Comparison of ENCODE assay signal across 26 mouse cellular contexts in genomic region chr12:69249766-69250165, GRCm38 (mm10). TPM values are rescaled to one million over a fixed set of nuclear protein-coding genes. Genes with fewer than 3 reads are reported as not detected.
DNase-seq lines count a peak whose midpoint lies in the region; ATAC-seq and TF ChIP-seq lines count a peak whose summit lies in the region.
"Had no signal": no experiment of that assay in that cellular context is flagged by ENCODE, and none has a peak within 500 bp of the region (broad histone marks: within the 10 kb centered on the region; RNA-seq: fewer than 3 reads in every experiment).

No protein-coding gene starts in this region.

- 88% methylated on average over 4 of the region's 4 CpGs for WGBS in midbrain, embryonic 11.5 days
- WGBS in midbrain, postnatal 0 days = 86% methylated on average over 4 of the region's 4 CpGs

- no peaks in the 10 kb centered on the region for H3K4me1 ChIP-seq in midbrain, embryonic 11.5 days (ENCODE audit: control insufficient read depth, insufficient read depth, low read length)
- H3K4me1 ChIP-seq in midbrain, postnatal 0 days (ENCODE audit: insufficient read depth, low read length) = no peaks in the 10 kb centered on the region
- H3K4me1 ChIP-seq: embryonic facial prominence, embryonic 13.5 days; embryonic facial prominence, embryonic 15.5 days; forebrain, embryonic 12.5 days had no signal

- H3K36me3 ChIP-seq in midbrain, embryonic 11.5 days (ENCODE audit: control insufficient read depth, insufficient read depth, low read length) = no peaks in the 10 kb centered on the region
- no peaks in the 10 kb centered on the region for H3K36me3 ChIP-seq in midbrain, postnatal 0 days (ENCODE audit: insufficient read depth, low read length)
- H3K36me3 ChIP-seq: embryonic facial prominence, embryonic 13.5 days; embryonic facial prominence, embryonic 15.5 days; forebrain, embryonic 10.5 days; forebrain, embryonic 12.5 days; G1E had no signal

- no peak for TF ChIP-seq CTCF in midbrain, postnatal 0 days (IDR thresholded peaks at IDR 0.05)

- H3K4me2 ChIP-seq in midbrain, embryonic 11.5 days = no peak overlapping the region
- no peak overlapping the region for H3K4me2 ChIP-seq in midbrain, postnatal 0 days (ENCODE audit: low read depth, low read length, poor library complexity, severe bottlenecking)
- H3K4me2 ChIP-seq: embryonic facial prominence, embryonic 13.5 days; embryonic facial prominence, embryonic 15.5 days; forebrain, embryonic 12.5 days had no signal

- DNase-seq in midbrain, embryonic 11.5 days (ENCODE audit: low spot score, missing footprints) = peak; percentile 61
- DNase-seq in midbrain, postnatal 0 days (ENCODE audit: low spot score) = no peak
- peak; percentile 56 for DNase-seq in 416B (ENCODE audit: low read depth)
- no peak for DNase-seq in layer of hippocampus, adult 9-11 months
- DNase-seq in thymus, postnatal 4 days = no peak
- DNase-seq in left cerebral cortex, postnatal 10 days (ENCODE audit: extremely low spot score in 1 of 2, low spot score in 2 of 2) = no peak
- DNase-seq: adrenal gland, adult 8-10 months; adrenal gland, postnatal 14 days; adrenal gland, postnatal 36 days; cerebellum, adult 11-12 months; cerebellum, adult 2 months; cerebellum, adult 9-10 months; cerebellum, postnatal 10 days; cerebellum, postnatal 25 days; embryo, embryonic 11 days had no signal

- no peaks in the 10 kb centered on the region for H3K9me3 ChIP-seq in midbrain, embryonic 11.5 days (ENCODE audit: control insufficient read depth, low read length)
- H3K9me3 ChIP-seq in midbrain, postnatal 0 days (ENCODE audit: low read length) = no peaks in the 10 kb centered on the region
- H3K9me3 ChIP-seq: embryonic facial prominence, embryonic 13.5 days; embryonic facial prominence, embryonic 15.5 days; forebrain, embryonic 10.5 days; forebrain, embryonic 12.5 days; G1E had no signal

- H3K27ac ChIP-seq in midbrain, embryonic 11.5 days (ENCODE audit: low read depth, low read length) = no peak overlapping the region
- no peak overlapping the region for H3K27ac ChIP-seq in midbrain, postnatal 0 days (ENCODE audit: low read depth, low read length)
- H3K27ac ChIP-seq: embryonic facial prominence, embryonic 13.5 days; embryonic facial prominence, embryonic 15.5 days; forebrain, embryonic 10.5 days; forebrain, embryonic 12.5 days had no signal

- H3K4me3 ChIP-seq in midbrain, embryonic 11.5 days (ENCODE audit: low read depth, low read length) = no peak overlapping the region
- no peak overlapping the region for H3K4me3 ChIP-seq in midbrain, postnatal 0 days (ENCODE audit: low read depth, low read length)
- H3K4me3 ChIP-seq: embryonic facial prominence, embryonic 13.5 days; embryonic facial prominence, embryonic 15.5 days; erythroblast, embryonic 14.5 days; forebrain, embryonic 10.5 days; forebrain, embryonic 12.5 days had no signal

- no peak overlapping the region for H3K9ac ChIP-seq in midbrain, embryonic 11.5 days (ENCODE audit: low read length)
- H3K9ac ChIP-seq in midbrain, postnatal 0 days (replicated peaks; ENCODE audit: low read length, poor library complexity, severe bottlenecking) = no peak overlapping the region
- H3K9ac ChIP-seq: embryonic facial prominence, embryonic 13.5 days; embryonic facial prominence, embryonic 15.5 days; forebrain, embryonic 12.5 days had no signal

- no peaks in the 10 kb centered on the region for H3K27me3 ChIP-seq in midbrain, embryonic 11.5 days (ENCODE audit: control insufficient read depth, insufficient read depth, low read length)
- H3K27me3 ChIP-seq in midbrain, postnatal 0 days (ENCODE audit: insufficient read depth, low read length) = no peaks in the 10 kb centered on the region
- H3K27me3 ChIP-seq: embryonic facial prominence, embryonic 13.5 days; embryonic facial prominence, embryonic 15.5 days; forebrain, embryonic 12.5 days; Patski had no signal

- intact Hi-C loops in left cerebral cortex, postnatal 10 days (cut with DNase I) = no loop called here

- no peak for ATAC-seq in midbrain, embryonic 11.5 days (ENCODE audit: low FRiP score)
- no peak for ATAC-seq in midbrain, postnatal 0 days (ENCODE audit: low FRiP score)
- 0 out of 2 replicates have a peak, but pooled peaks have one; percentile 45 for ATAC-seq in common myeloid progenitor, adult 5-6 weeks (replicated peaks; ENCODE audit: low read depth, poor library complexity, severe bottlenecking)
- ATAC-seq: activated CD4-positive, CD25-positive, alpha-beta regulatory T cell, adult 4 months; forebrain, embryonic 14.5 days; forebrain, embryonic 16.5 days; Patski had no signal

RNA-seq across cellular contexts. Expression of gene Klhdc1, which starts 8.8 kb away (rescaled TPM):
- 2.9 and 3.3 TPM in 2 replicates for polyA plus RNA-seq in midbrain, embryonic 11.5 days (2014; fragmentation: Nextera tagmentation; extraction: Ambion mirVana)
- total RNA-seq in midbrain, postnatal 0 days (2014; rRNA removed) = 8.5 TPM in 2 replicates
- 18.1 and 25.6 TPM in 2 replicates for polyA plus RNA-seq in midbrain, postnatal 0 days (2015; fragmentation: Nextera tagmentation; extraction: Ambion mirVana)
- total RNA-seq in common myeloid progenitor, adult 5-6 weeks (2017) = 7.8 and 9.2 TPM in 2 replicates
- total RNA-seq in left cerebral cortex, postnatal 10 days (2021) = 10 to 100 TPM; 15.0 to 16.7 TPM
- polyA plus RNA-seq: erythroblast, embryonic 14.5 days had no signal

RNA-seq across cellular contexts. Expression of gene Pole2, which starts 21.8 kb away (rescaled TPM):
- polyA plus RNA-seq in midbrain, embryonic 11.5 days (2014; fragmentation: Nextera tagmentation; extraction: Ambion mirVana) = 29.8 and 31.6 TPM in 2 replicates
- total RNA-seq in midbrain, postnatal 0 days (2014; rRNA removed) = 2.4 and 3.6 TPM in 2 replicates
- polyA plus RNA-seq in midbrain, postnatal 0 days (2015; fragmentation: Nextera tagmentation; extraction: Ambion mirVana) = 1.4 TPM in 2 replicates
- 41.6 and 42.1 TPM in 2 replicates for total RNA-seq in common myeloid progenitor, adult 5-6 weeks (2017)
- 1 to 10 TPM; 1.2 to 1.7 TPM for total RNA-seq in left cerebral cortex, postnatal 10 days (2021)

RNA-seq across cellular contexts. Expression of gene Gm49384, which starts 45.7 kb away (rescaled TPM):
- 39.9 and 40.8 TPM in 2 replicates for polyA plus RNA-seq in midbrain, embryonic 11.5 days (2014; fragmentation: Nextera tagmentation; extraction: Ambion mirVana)
- 1.2 TPM in 1 of 2 replicates, not detected in the other for total RNA-seq in midbrain, postnatal 0 days (2014; rRNA removed)
- 2.5 and 2.9 TPM in 2 replicates for polyA plus RNA-seq in midbrain, postnatal 0 days (2015; fragmentation: Nextera tagmentation; extraction: Ambion mirVana)
- 25.5 and 38.6 TPM in 2 replicates for total RNA-seq in common myeloid progenitor, adult 5-6 weeks (2017)
- 1 to 10 TPM; 3.0 to 4.9 TPM for total RNA-seq in left cerebral cortex, postnatal 10 days (2021)
- polyA plus RNA-seq: erythroblast, embryonic 14.5 days; G1E had no signal

RNA-seq across cellular contexts. Expression of gene Klhdc2, which starts 46.7 kb away (rescaled TPM):
- polyA plus RNA-seq in midbrain, embryonic 11.5 days (2014; fragmentation: Nextera tagmentation; extraction: Ambion mirVana) = 272 and 275 TPM in 2 replicates
- 303 and 373 TPM in 2 replicates for total RNA-seq in midbrain, postnatal 0 days (2014; rRNA removed)
- polyA plus RNA-seq in midbrain, postnatal 0 days (2015; fragmentation: Nextera tagmentation; extraction: Ambion mirVana) = 259 and 266 TPM in 2 replicates
- 65.6 and 79.0 TPM in 2 replicates for total RNA-seq in common myeloid progenitor, adult 5-6 weeks (2017)
- 100 to 1,000 TPM; 140 to 143 TPM for total RNA-seq in left cerebral cortex, postnatal 10 days (2021)

RNA-seq across cellular contexts. Expression of gene Dnaaf2, which starts 51.5 kb away (rescaled TPM):
- 12.4 and 13.3 TPM in 2 replicates for polyA plus RNA-seq in midbrain, embryonic 11.5 days (2014; fragmentation: Nextera tagmentation; extraction: Ambion mirVana)
- 5.0 and 6.1 TPM in 2 replicates for total RNA-seq in midbrain, postnatal 0 days (2014; rRNA removed)
- 8.0 and 9.4 TPM in 2 replicates for polyA plus RNA-seq in midbrain, postnatal 0 days (2015; fragmentation: Nextera tagmentation; extraction: Ambion mirVana)
- 3.0 and 6.5 TPM in 2 replicates for total RNA-seq in common myeloid progenitor, adult 5-6 weeks (2017)
- total RNA-seq in left cerebral cortex, postnatal 10 days (2021) = 1 to 10 TPM; 1.9 to 2.8 TPM

Comparison
In these comparisons a context has a peak if more than half of its experiments do, and no peak if none do; other contexts are left out.
1. DNase-seq: peak in midbrain, embryonic 11.5 days (single experiment) and 416B (single experiment); none in midbrain, postnatal 0 days (single experiment), layer of hippocampus, adult 9-11 months (single experiment), thymus, postnatal 4 days (single experiment) and left cerebral cortex, postnatal 10 days (0 of 2).